Comparison of ENCODE assay signal across 28 mouse cellular contexts in genomic region chr11:82109611-82110010, GRCm38 (mm10). TPM values are rescaled to one million over a fixed set of nuclear protein-coding genes. Genes with fewer than 3 reads are reported as not detected.
DNase-seq lines count a peak whose midpoint lies in the region; ATAC-seq lines count a peak whose summit lies in the region.
"Had no signal": no experiment of that assay in that cellular context is flagged by ENCODE, and none has a peak within 500 bp of the region (broad histone marks: within the 10 kb centered on the region; RNA-seq: fewer than 3 reads in every experiment).

No protein-coding gene starts in this region.

- H3K9me3 ChIP-seq in embryonic facial prominence, embryonic 10.5 days: no peaks in the 10 kb centered on the region
- no peaks in the 10 kb centered on the region for H3K9me3 ChIP-seq in embryonic facial prominence, embryonic 14.5 days (ENCODE audit: control insufficient read depth, low read length)
- H3K9me3 ChIP-seq in liver, embryonic 11.5 days (ENCODE audit: control insufficient read depth, low read length): no peaks in the 10 kb centered on the region
- H3K9me3 ChIP-seq: embryonic facial prominence, embryonic 12.5 days; embryonic facial prominence, embryonic 15.5 days; forebrain, embryonic 10.5 days; forebrain, embryonic 12.5 days had no signal

- no peak overlapping the region for H3K4me2 ChIP-seq in embryonic facial prominence, embryonic 14.5 days (ENCODE audit: low read depth, low read length)
- no peak overlapping the region for H3K4me2 ChIP-seq in liver, embryonic 11.5 days
- H3K4me2 ChIP-seq: embryonic facial prominence, embryonic 12.5 days; embryonic facial prominence, embryonic 15.5 days; forebrain, embryonic 12.5 days had no signal

- DNase-seq in heart, adult 11 months: peak; percentile 82
- no peak for DNase-seq in heart, postnatal 36 days
- DNase-seq in 3T3-L1 (ENCODE audit: low read depth, low spot score): peak; percentile 69
- peak; percentile 8 for DNase-seq in embryonic facial prominence, embryonic 10.5 days (ENCODE audit: low spot score)
- DNase-seq in embryonic facial prominence, embryonic 14.5 days (ENCODE audit: low spot score): peak; percentile 41
- no peak for DNase-seq in layer of hippocampus, postnatal 25 days (ENCODE audit: extremely low spot score in 1 of 2, low spot score in 1 of 2)
- no peak for DNase-seq in liver, embryonic 11.5 days (ENCODE audit: low spot score)
- DNase-seq: adrenal gland, adult 8-10 months; adrenal gland, postnatal 14 days; adrenal gland, postnatal 36 days; cerebellum, adult 11-12 months; cerebellum, adult 2 months; cerebellum, adult 9-10 months; cerebellum, postnatal 25 days had no signal

- no peaks in the 10 kb centered on the region for H3K27me3 ChIP-seq in embryonic facial prominence, embryonic 10.5 days (replicated peaks; ENCODE audit: low read depth, poor library complexity, severe bottlenecking)
- H3K27me3 ChIP-seq in embryonic facial prominence, embryonic 14.5 days (replicated peaks; ENCODE audit: control insufficient read depth, insufficient read depth, low read length): no peaks in the 10 kb centered on the region
- H3K27me3 ChIP-seq in liver, embryonic 11.5 days (replicated peaks; ENCODE audit: control insufficient read depth, insufficient read depth, low read length): no peaks in the 10 kb centered on the region
- H3K27me3 ChIP-seq: embryonic facial prominence, embryonic 12.5 days; embryonic facial prominence, embryonic 15.5 days; forebrain, embryonic 12.5 days had no signal

- intact Hi-C loops in heart, postnatal 36 days (cut with DNase I): no loop called here

- H3K4me3 ChIP-seq in embryonic facial prominence, embryonic 10.5 days: no peak overlapping the region
- H3K4me3 ChIP-seq in embryonic facial prominence, embryonic 14.5 days (ENCODE audit: low read depth, low read length): no peak overlapping the region
- H3K4me3 ChIP-seq in liver, embryonic 11.5 days (ENCODE audit: low read depth, low read length): no peak overlapping the region
- H3K4me3 ChIP-seq: embryonic facial prominence, embryonic 12.5 days; embryonic facial prominence, embryonic 15.5 days; erythroblast, embryonic 14.5 days; forebrain, embryonic 10.5 days; forebrain, embryonic 12.5 days had no signal

- H3K9ac ChIP-seq in embryonic facial prominence, embryonic 14.5 days (ENCODE audit: low read depth, low read length): no peak overlapping the region
- H3K9ac ChIP-seq in liver, embryonic 11.5 days (ENCODE audit: low read depth, low read length): no peak overlapping the region
- H3K9ac ChIP-seq: embryonic facial prominence, embryonic 12.5 days; embryonic facial prominence, embryonic 15.5 days; forebrain, embryonic 12.5 days had no signal

- no peaks in the 10 kb centered on the region for H3K36me3 ChIP-seq in embryonic facial prominence, embryonic 10.5 days (replicated peaks)
- no peaks in the 10 kb centered on the region for H3K36me3 ChIP-seq in embryonic facial prominence, embryonic 14.5 days (ENCODE audit: control insufficient read depth, insufficient read depth, low read length)
- no peaks in the 10 kb centered on the region for H3K36me3 ChIP-seq in liver, embryonic 11.5 days (ENCODE audit: control insufficient read depth, insufficient read depth, low read length)
- H3K36me3 ChIP-seq: embryonic facial prominence, embryonic 12.5 days; embryonic facial prominence, embryonic 15.5 days; forebrain, embryonic 10.5 days; forebrain, embryonic 12.5 days had no signal

- H3K4me1 ChIP-seq in embryonic facial prominence, embryonic 10.5 days: no peaks in the 10 kb centered on the region
- H3K4me1 ChIP-seq in embryonic facial prominence, embryonic 14.5 days (ENCODE audit: control insufficient read depth, insufficient read depth, low read length): no peaks in the 10 kb centered on the region
- no peaks in the 10 kb centered on the region for H3K4me1 ChIP-seq in liver, embryonic 11.5 days (replicated peaks; ENCODE audit: control insufficient read depth, insufficient read depth, low read length)
- H3K4me1 ChIP-seq: embryonic facial prominence, embryonic 12.5 days; embryonic facial prominence, embryonic 15.5 days; forebrain, embryonic 10.5 days; forebrain, embryonic 12.5 days had no signal

- no peak for ATAC-seq in embryonic facial prominence, embryonic 14.5 days (ENCODE audit: low read depth)
- ATAC-seq in liver, embryonic 11.5 days (replicated peaks; ENCODE audit: low FRiP score): no peak
- ATAC-seq: activated CD4-positive, CD25-positive, alpha-beta regulatory T cell, adult 4 months; forebrain, embryonic 14.5 days; forebrain, embryonic 16.5 days; Patski had no signal

- no peak overlapping the region for H3K27ac ChIP-seq in embryonic facial prominence, embryonic 10.5 days (replicated peaks)
- H3K27ac ChIP-seq in embryonic facial prominence, embryonic 14.5 days (replicated peaks; ENCODE audit: low read depth, low read length): no peak overlapping the region
- no peak overlapping the region for H3K27ac ChIP-seq in liver, embryonic 11.5 days (ENCODE audit: low read depth, low read length)
- H3K27ac ChIP-seq: embryonic facial prominence, embryonic 12.5 days; embryonic facial prominence, embryonic 15.5 days; forebrain, embryonic 10.5 days; forebrain, embryonic 12.5 days had no signal

RNA-seq across cellular contexts. Expression of gene Ccl8, which starts 5.4 kb away (rescaled TPM):
- total RNA-seq in heart, postnatal 36 days (2021): 1 to 10 TPM in 1 of 2 experiments, under 1 TPM in 1; 0.67 to 1.5 TPM
- not detected in 2 replicates for polyA plus RNA-seq in embryonic facial prominence, embryonic 10.5 days (2016; fragmentation: Nextera tagmentation; extraction: Ambion mirVana)
- not detected in 2 replicates for polyA plus RNA-seq in embryonic facial prominence, embryonic 14.5 days (2014; fragmentation: Nextera tagmentation; extraction: Ambion mirVana)
- not detected for total RNA-seq in layer of hippocampus, postnatal 25 days (2021)
- polyA plus RNA-seq in liver, embryonic 11.5 days (2014; fragmentation: Nextera tagmentation; extraction: Ambion mirVana): not detected in 2 replicates
- total RNA-seq: adrenal gland, postnatal 14 days; ES-E14; MEL had no signal
- polyA plus RNA-seq: cerebellum, adult 2 months; cortical plate, adult 2 months; embryonic facial prominence, embryonic 12.5 days; embryonic facial prominence, embryonic 15.5 days; erythroblast, embryonic 14.5 days; forebrain, embryonic 10.5 days; forebrain, embryonic 12.5 days; forebrain, embryonic 14.5 days; forebrain, embryonic 16.5 days had no signal

RNA-seq across cellular contexts. Expression of gene Ccl12, which starts 8.0 kb away (rescaled TPM):
- 1 to 10 TPM in 1 of 2 experiments, not detected in 1; 1.3 TPM for total RNA-seq in heart, postnatal 36 days (2021)
- polyA plus RNA-seq in embryonic facial prominence, embryonic 10.5 days (2016; fragmentation: Nextera tagmentation; extraction: Ambion mirVana): 1.2 TPM in 1 of 2 replicates, not detected in the other
- polyA plus RNA-seq in embryonic facial prominence, embryonic 14.5 days (2014; fragmentation: Nextera tagmentation; extraction: Ambion mirVana): 5.9 and 7.1 TPM in 2 replicates
- not detected for total RNA-seq in layer of hippocampus, postnatal 25 days (2021)
- 0.38 TPM in 1 of 2 replicates, not detected in the other for polyA plus RNA-seq in liver, embryonic 11.5 days (2014; fragmentation: Nextera tagmentation; extraction: Ambion mirVana)
- total RNA-seq: adrenal gland, adult 18-20 months; adrenal gland, postnatal 14 days; adrenal gland, postnatal 36 days; ES-E14; MEL had no signal
- polyA plus RNA-seq: activated CD4-positive, CD25-positive, alpha-beta regulatory T cell, adult 4 months; C2C12; erythroblast, embryonic 14.5 days; forebrain, embryonic 16.5 days; Patski had no signal

RNA-seq across cellular contexts. Expression of gene Ccl11, which starts 52.0 kb away (rescaled TPM):
- 1 to 10 TPM; 1.6 to 1.7 TPM for total RNA-seq in heart, postnatal 36 days (2021)
- polyA plus RNA-seq in embryonic facial prominence, embryonic 10.5 days (2016; fragmentation: Nextera tagmentation; extraction: Ambion mirVana): not detected in 2 replicates
- 5.8 and 6.3 TPM in 2 replicates for polyA plus RNA-seq in embryonic facial prominence, embryonic 14.5 days (2014; fragmentation: Nextera tagmentation; extraction: Ambion mirVana)
- under 1 TPM; 0.34 to 0.35 TPM for total RNA-seq in layer of hippocampus, postnatal 25 days (2021)
- polyA plus RNA-seq in liver, embryonic 11.5 days (2014; fragmentation: Nextera tagmentation; extraction: Ambion mirVana): not detected in 2 replicates
- total RNA-seq: ES-E14, MEL had no signal
- polyA plus RNA-seq: activated CD4-positive, CD25-positive, alpha-beta regulatory T cell, adult 4 months; cortical plate, adult 2 months; erythroblast, embryonic 14.5 days; forebrain, embryonic 10.5 days; forebrain, embryonic 12.5 days; forebrain, embryonic 14.5 days; forebrain, embryonic 16.5 days; Patski had no signal

Comparison
In these comparisons a context has a peak if more than half of its experiments do, and no peak if none do; other contexts are left out.
1. DNase-seq: peak in heart, adult 11 months (single experiment), 3T3-L1 (single experiment), embryonic facial prominence, embryonic 10.5 days (single experiment) and embryonic facial prominence, embryonic 14.5 days (single experiment); none in heart, postnatal 36 days (0 of 2), layer of hippocampus, postnatal 25 days (0 of 2) and liver, embryonic 11.5 days (single experiment).